Mouse (Mus musculus) CH12.LX (cell line): Measurements from ENCODE around the gene Prkn. TPM values are rescaled to one million over a fixed set of nuclear protein-coding genes. Genes with fewer than 3 reads are reported as not detected.

Experiments
- DNase-seq: peaks from one replicate; pipeline ENCODE4 v3.0.0-alpha.2; 2013; ENCODE audit errors: extremely low read depth
- H3K27ac ChIP-seq: 2 replicates; pipeline ENCODE4 v1.5.1; 2012; ENCODE audit warnings: low read depth, mild to moderate bottlenecking, control low read depth, moderate library complexity; ENCODE audit not compliant: insufficient read depth
- H3K27me3 ChIP-seq: replicated peaks from 2 replicates; pipeline ENCODE3; 2012; ENCODE audit warnings: inconsistent platforms
- H3K36me3 ChIP-seq, 2 experiments: replicated peaks in 1 of 2; 2 replicates each; pipeline versions ENCODE3 to v1.6.1; 2012; ENCODE audit warnings: inconsistent platforms in 1 of 2, low read length in 1 of 2, mild to moderate bottlenecking in 1 of 2, mixed read lengths in 1 of 2, moderate library complexity in 1 of 2; ENCODE audit not compliant: control insufficient read depth in 1 of 2, insufficient read depth in 1 of 2
- H3K4me1 ChIP-seq, 2 experiments: 2 replicates each; pipeline ENCODE4 v1.6.1; 2012; ENCODE audit warnings: inconsistent platforms in 1 of 2, moderate library complexity in 1 of 2; ENCODE audit not compliant: insufficient read depth in 2 of 2, control insufficient read depth in 1 of 2
- H3K4me2 ChIP-seq: 2 replicates; pipeline ENCODE4 v1.6.1; 2012; ENCODE audit warnings: low read depth, mild to moderate bottlenecking, control low read depth; ENCODE audit not compliant: poor library complexity, insufficient read depth, severe bottlenecking
- H3K4me3 ChIP-seq, 3 experiments: fragments of 150-350 bp in 1 of 3; sonication (generic) in 1 of 3; replicated peaks in 1 of 3; 2 replicates each; pipeline versions ENCODE3 to v1.5.1; 2011 to 2012; ENCODE audit warnings: low read depth in 2 of 3, low read length in 2 of 3, mild to moderate bottlenecking in 2 of 3, moderate library complexity in 2 of 3, control low read depth in 1 of 3, improper control_type of control experiment in 1 of 3, inconsistent platforms in 1 of 3, mixed read lengths in 1 of 3; ENCODE audit not compliant: poor library complexity in 1 of 3
- H3K79me2 ChIP-seq: replicated peaks from 2 replicates; pipeline ENCODE4 v1.6.1; 2012; ENCODE audit warnings: mild to moderate bottlenecking, moderate library complexity; ENCODE audit not compliant: control insufficient read depth, poor library complexity, insufficient read depth, severe bottlenecking; ENCODE audit errors: extremely low read depth
- H3K9ac ChIP-seq: 2 replicates; pipeline ENCODE4 v1.6.1; 2012; ENCODE audit warnings: low read depth, mild to moderate bottlenecking, control low read depth, moderate library complexity; ENCODE audit not compliant: insufficient read depth
- H3K9me3 ChIP-seq: replicated peaks from 2 replicates; pipeline ENCODE3; 2012; ENCODE audit warnings: low read length, inconsistent platforms, mixed read lengths
- CHD1 ChIP-seq: IDR thresholded peaks from 2 replicates; pipeline ENCODE4 v1.6.1; 2012; ENCODE audit warnings: low read depth, low read length, improper control_type of control experiment, inconsistent platforms
- CHD2 ChIP-seq: IDR thresholded peaks from 2 replicates; pipeline ENCODE4 v1.6.1; 2011; ENCODE audit warnings: low read length, improper control_type of control experiment
- CTCF ChIP-seq, 2 experiments: IDR thresholded peaks in 1 of 2; conservative IDR thresholded peaks in 1 of 2; 2 replicates each; pipeline ENCODE4 v1.5.1; 2011 to 2012; ENCODE audit warnings: low read depth in 2 of 2, low read length in 2 of 2, improper control_type of control experiment in 1 of 2, inconsistent platforms in 1 of 2, mild to moderate bottlenecking in 1 of 2, moderate library complexity in 1 of 2
- E2F4 ChIP-seq: IDR thresholded peaks from 2 replicates; pipeline ENCODE4 v1.6.1; 2011; ENCODE audit warnings: low read depth, low read length, improper control_type of control experiment; ENCODE audit not compliant: insufficient replicate concordance
- HCFC1 ChIP-seq: IDR thresholded peaks from 2 replicates; pipeline ENCODE4 v1.6.1; 2012; ENCODE audit warnings: low read depth, mild to moderate bottlenecking, inconsistent platforms, low read length, improper control_type of control experiment
- JUN ChIP-seq: IDR thresholded peaks from 2 replicates; pipeline ENCODE4 v1.6.1; 2011; ENCODE audit warnings: low read depth, mild to moderate bottlenecking, low read length, improper control_type of control experiment, moderate library complexity; ENCODE audit not compliant: insufficient read depth
- KAT2A ChIP-seq: IDR thresholded peaks from 2 replicates; pipeline ENCODE4 v1.6.1; 2012; ENCODE audit warnings: low read length, improper control_type of control experiment, inconsistent platforms; ENCODE audit not compliant: insufficient replicate concordance
- MAFK ChIP-seq: IDR thresholded peaks from 2 replicates; pipeline ENCODE4 v1.6.1; 2011; ENCODE audit warnings: low read length, improper control_type of control experiment; ENCODE audit not compliant: insufficient replicate concordance
- MAZ ChIP-seq: IDR thresholded peaks from 2 replicates; pipeline ENCODE4 v1.6.1; 2012; ENCODE audit warnings: low read depth, mild to moderate bottlenecking, inconsistent platforms, low read length, improper control_type of control experiment, moderate library complexity
- NELFE ChIP-seq: IDR thresholded peaks from 2 replicates; pipeline ENCODE4 v1.6.1; 2011; ENCODE audit warnings: low read depth, low read length, improper control_type of control experiment
- RAD21 ChIP-seq: IDR thresholded peaks from 2 replicates; pipeline ENCODE4 v1.6.1; 2011; ENCODE audit warnings: low read depth, mild to moderate bottlenecking, low read length, improper control_type of control experiment, moderate library complexity
- RCOR1 ChIP-seq: conservative IDR thresholded peaks from 2 replicates; pipeline ENCODE4 v1.6.1; 2012; ENCODE audit warnings: low read depth, mild to moderate bottlenecking, inconsistent platforms, low read length, improper control_type of control experiment
- SIN3A ChIP-seq: IDR thresholded peaks from 2 replicates; pipeline ENCODE4 v1.6.1; 2012; ENCODE audit warnings: low read length, improper control_type of control experiment, inconsistent platforms
- SMC3 ChIP-seq: IDR thresholded peaks from 2 replicates; pipeline ENCODE4 v1.6.1; 2011; ENCODE audit warnings: low read depth, low read length, improper control_type of control experiment
- TBP ChIP-seq: conservative IDR thresholded peaks from 2 replicates; pipeline ENCODE4 v1.6.1; 2011; ENCODE audit warnings: low read depth, low read length, improper control_type of control experiment
- TCF12 ChIP-seq: IDR thresholded peaks from 2 replicates; pipeline ENCODE4 v1.6.1; 2014; ENCODE audit warnings: low read depth, mild to moderate bottlenecking, inconsistent platforms, low read length, improper control_type of control experiment
- UBTF ChIP-seq: IDR thresholded peaks from 2 replicates; pipeline ENCODE4 v1.6.1; 2012; ENCODE audit warnings: low read depth, mild to moderate bottlenecking, inconsistent platforms, low read length, improper control_type of control experiment, moderate library complexity
- USF1 ChIP-seq: IDR thresholded peaks from 2 replicates; pipeline ENCODE4 v1.6.1; 2014; ENCODE audit warnings: low read depth, mild to moderate bottlenecking, inconsistent platforms, low read length, improper control_type of control experiment
- USF2 ChIP-seq: conservative IDR thresholded peaks from 2 replicates; pipeline ENCODE4 v1.6.1; 2011; ENCODE audit warnings: low read depth, low read length, improper control_type of control experiment
- ZC3H11A ChIP-seq: IDR thresholded peaks from 2 replicates; pipeline ENCODE4 v1.6.1; 2012; ENCODE audit warnings: low read depth, mild to moderate bottlenecking, inconsistent platforms, low read length, improper control_type of control experiment
- ZKSCAN1 ChIP-seq: IDR thresholded peaks from 2 replicates; pipeline ENCODE4 v1.6.1; 2012; ENCODE audit warnings: low read depth, inconsistent platforms, low read length, improper control_type of control experiment, borderline replicate concordance
- ZMIZ1 ChIP-seq: IDR thresholded peaks from 2 replicates; pipeline ENCODE4 v1.6.1; 2012; ENCODE audit warnings: low read depth, mild to moderate bottlenecking, inconsistent platforms, low read length, improper control_type of control experiment
- ZNF384 ChIP-seq: IDR thresholded peaks from 2 replicates; pipeline ENCODE4 v1.6.1; 2012; ENCODE audit warnings: low read depth, low read length, improper control_type of control experiment, inconsistent platforms
- dilution Hi-C: fragments of 300-500 bp; cut with MboI; formaldehyde crosslinking; loops from 2 replicates; pipeline ENCODE4 v1.14.3; 2020; ENCODE audit warnings: low sequenced_read_pairs; ENCODE audit not compliant: extremely low pct_unique_long_range_greater_than_20kb, extremely low pct_ligation_motif_present
- in situ Hi-C: fragments of 300-500 bp; cut with MboI; formaldehyde crosslinking; loops from 3 replicates; pipeline ENCODE4 v1.14.3; 2019; ENCODE audit warnings: low sequenced_read_pairs, low pct_ligation_motif_present, low pct_unique_long_range_greater_than_20kb, mixed read lengths
- polyA plus RNA-seq: library from polyadenylated mRNA; unstranded; fragments of >175 nt; gene quantifications from 2 replicates; pipeline ENCODE4 v1.2.1, GENCODE M21; 2012; ENCODE audit warnings: low read depth; ENCODE audit not compliant: insufficient read length
- total RNA-seq, 2 experiments: library from RNA; depleted of rRNA; stranded (reverse); fragments of 300-350 nt in 1 of 2; fragments of >200 nt in 1 of 2; gene quantifications; 2 replicates each; pipeline ENCODE4 v1.2.3; 2012 to 2014

Prkn gene
- total and polyA plus RNA-seq, 3 experiments, result 0.08 TPM; not detected in 2

- H3K9me3 ChIP-seq, result no peaks in the 10 kb centered on the region
- H3K79me2 ChIP-seq, result no peaks in the 10 kb centered on the region
- TF ChIP-seq RCOR1 (no peak), CHD1 (no peak), TBP (no peak), TCF12 (no peak), CHD2 (no peak), ZC3H11A (no peak), E2F4 (no peak)
- dilution Hi-C loops (no loop called here), in situ Hi-C loops (no loop called here)
- no peak for DNase-seq
- no peaks in the 10 kb centered on the region for H3K36me3 ChIP-seq
- no peak overlapping the region for H3K9ac ChIP-seq
- H3K4me3 ChIP-seq, result no peak overlapping the region
- H3K4me2 ChIP-seq, result no peak overlapping the region
- H3K27me3 ChIP-seq, result no peaks in the 10 kb centered on the region
- no peak overlapping the region for H3K27ac ChIP-seq
- H3K4me1 ChIP-seq, result no peaks in the 10 kb centered on the region
Observed at GRCm38 (mm10) chr17:11213689-11214088, 373.5 kb downstream of the Prkn start.

- H3K79me2 ChIP-seq, result no peaks in the 10 kb centered on the region
- TF ChIP-seq ZNF384 (no peak), RAD21 (no peak), RCOR1 (no peak), UBTF (no peak), E2F4 (no peak), KAT2A (no peak), JUN (no peak), SIN3A (no peak), USF1 (no peak), MAFK (no peak), ZMIZ1 (no peak), MAZ (no peak), CTCF (conservative IDR thresholded peaks at IDR 0.05 in 1 of 2, IDR thresholded peaks at IDR 0.05 in 1 of 2; ENCODE audit: low read depth in 2 of 2, low read length in 2 of 2) (no peak), USF2 (no peak), TCF12 (no peak), HCFC1 (no peak), SMC3 (no peak), NELFE (no peak), ZKSCAN1 (no peak)
- TF ChIP-seq, all 38 proteins: peak for 0
- no peaks in the 10 kb centered on the region for H3K36me3 ChIP-seq
- no peaks in the 10 kb centered on the region for H3K27me3 ChIP-seq
- no peaks in the 10 kb centered on the region for H3K4me1 ChIP-seq
- no peak overlapping the region for H3K4me2 ChIP-seq
- DNase-seq, result no peak
- no peak overlapping the region for H3K4me3 ChIP-seq
- dilution Hi-C loops (no loop called here), in situ Hi-C loops (no loop called here)
- H3K9me3 ChIP-seq, result no peaks in the 10 kb centered on the region
- no peak overlapping the region for H3K27ac ChIP-seq
- H3K9ac ChIP-seq, result no peak overlapping the region
Observed at GRCm38 (mm10) chr17:11229011-11229410, 388.8 kb downstream of the Prkn start.
